Mouse (Mus musculus) testis, adult 2 months (tissue): ENCODE results near the gene Opcml. TPM values are rescaled to one million over a fixed set of nuclear protein-coding genes. Genes with fewer than 3 reads are reported as not detected.
A peak's percentile ranks its signal among the peaks of the same experiment; 100 is the strongest.

Source experiments
- H3K27ac ChIP-seq: fragments of 200-500 bp; 2 replicates; pipeline ENCODE4 v1.5.1; 2012; ENCODE audit warnings: low read depth, low read length; ENCODE audit not compliant: control insufficient read depth, insufficient read depth
- H3K27me3 ChIP-seq: fragments of 200-500 bp; 2 replicates; pipeline ENCODE4 v1.6.1; 2012; ENCODE audit warnings: mild to moderate bottlenecking, low read length, moderate library complexity; ENCODE audit not compliant: control insufficient read depth, insufficient read depth
- H3K36me3 ChIP-seq: fragments of 200-500 bp; 2 replicates; pipeline ENCODE4 v1.6.1; 2012; ENCODE audit warnings: mild to moderate bottlenecking, low read length; ENCODE audit not compliant: control insufficient read depth, insufficient read depth
- H3K4me1 ChIP-seq: fragments of 200-500 bp; 2 replicates; pipeline ENCODE4 v1.6.1; 2012; ENCODE audit warnings: low read length; ENCODE audit not compliant: control insufficient read depth, insufficient read depth
- H3K4me3 ChIP-seq: fragments of 200-500 bp; 2 replicates; pipeline ENCODE4 v1.5.1; 2012; ENCODE audit warnings: low read depth, mild to moderate bottlenecking, low read length, moderate library complexity, mixed read lengths; ENCODE audit not compliant: control insufficient read depth
- CTCF ChIP-seq: fragments of 200-500 bp; IDR thresholded peaks from 2 replicates; pipeline ENCODE4 v1.5.1; 2012; ENCODE audit warnings: low read depth, mild to moderate bottlenecking, inconsistent platforms, low read length, moderate library complexity; ENCODE audit not compliant: control insufficient read depth, insufficient read depth, insufficient replicate concordance
- POLR2A ChIP-seq: fragments of 200-500 bp; IDR thresholded peaks from 2 replicates; pipeline ENCODE4 v1.6.1; 2012; ENCODE audit warnings: low read depth, mild to moderate bottlenecking, inconsistent platforms, low read length, moderate library complexity; ENCODE audit not compliant: control insufficient read depth
- polyA plus RNA-seq: library from polyadenylated mRNA; depleted of rRNA; stranded (reverse); fragments of >200 nt; gene quantifications from 2 replicates; pipeline ENCODE4 v1.2.3, GENCODE M21; 2012

The Opcml gene
- polyA plus RNA-seq, 1 experiment = 0.62 TPM

DNA sequence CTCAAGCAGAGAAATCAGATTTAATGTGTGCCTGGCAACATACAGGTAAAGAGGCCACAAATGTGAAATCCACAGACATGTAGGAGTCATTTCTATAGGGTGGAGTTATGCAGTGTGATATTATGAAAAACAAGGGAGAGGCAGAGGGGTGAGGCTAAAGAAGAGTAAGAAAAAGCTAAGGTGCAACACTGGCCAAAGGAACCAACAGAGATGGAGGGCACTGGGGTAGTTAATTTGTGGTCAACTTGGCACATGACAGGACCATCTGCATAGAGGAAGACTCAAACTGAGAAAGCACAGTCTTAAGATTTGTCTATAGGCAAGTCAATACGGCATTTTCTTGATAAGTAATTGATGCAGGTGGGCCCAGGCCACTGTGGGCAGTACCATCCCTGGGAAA, 400.2 kb downstream of the Opcml start:
- no peaks in the 10 kb centered on the region for H3K36me3 ChIP-seq
- H3K4me3 ChIP-seq = no peak overlapping the region
- no peaks in the 10 kb centered on the region for H3K4me1 ChIP-seq
- H3K27me3 ChIP-seq = no peaks in the 10 kb centered on the region
- no peak overlapping the region for H3K27ac ChIP-seq
- TF ChIP-seq CTCF (no peak), POLR2A (no peak)

GRCm38 (mm10) chr9:28196550-28196949, 406.0 kb downstream of the Opcml start:
- H3K36me3 ChIP-seq = no peaks in the 10 kb centered on the region
- H3K27me3 ChIP-seq = no peaks in the 10 kb centered on the region
- TF ChIP-seq POLR2A = no peak
- TF ChIP-seq CTCF = no peak
- no peak overlapping the region for H3K27ac ChIP-seq
- H3K4me3 ChIP-seq = no peak overlapping the region
- H3K4me1 ChIP-seq = no peaks in the 10 kb centered on the region

GRCm38 (mm10) chr9:28197061-28197460, 406.5 kb downstream of the Opcml start:
- Histone ChIP-seq H3K4me3 (no peak overlapping the region), H3K27ac (no peak overlapping the region), H3K4me1 (no peaks in the 10 kb centered on the region), H3K36me3 (no peaks in the 10 kb centered on the region), H3K27me3 (no peaks in the 10 kb centered on the region)
- TF ChIP-seq CTCF (no peak), POLR2A (no peak)

- Histone ChIP-seq H3K4me1 (no peaks in the 10 kb centered on the region), H3K4me3 (no peak overlapping the region), H3K36me3 (no peaks in the 10 kb centered on the region), H3K27me3 (no peaks in the 10 kb centered on the region), H3K27ac (no peak overlapping the region)
- TF ChIP-seq CTCF (peak; percentile 23; the same call in 1 of the 2 replicates), POLR2A (no peak)
Measured at GRCm38 (mm10) chr9:28197631-28198030, 407.1 kb downstream of the Opcml start.

DNA sequence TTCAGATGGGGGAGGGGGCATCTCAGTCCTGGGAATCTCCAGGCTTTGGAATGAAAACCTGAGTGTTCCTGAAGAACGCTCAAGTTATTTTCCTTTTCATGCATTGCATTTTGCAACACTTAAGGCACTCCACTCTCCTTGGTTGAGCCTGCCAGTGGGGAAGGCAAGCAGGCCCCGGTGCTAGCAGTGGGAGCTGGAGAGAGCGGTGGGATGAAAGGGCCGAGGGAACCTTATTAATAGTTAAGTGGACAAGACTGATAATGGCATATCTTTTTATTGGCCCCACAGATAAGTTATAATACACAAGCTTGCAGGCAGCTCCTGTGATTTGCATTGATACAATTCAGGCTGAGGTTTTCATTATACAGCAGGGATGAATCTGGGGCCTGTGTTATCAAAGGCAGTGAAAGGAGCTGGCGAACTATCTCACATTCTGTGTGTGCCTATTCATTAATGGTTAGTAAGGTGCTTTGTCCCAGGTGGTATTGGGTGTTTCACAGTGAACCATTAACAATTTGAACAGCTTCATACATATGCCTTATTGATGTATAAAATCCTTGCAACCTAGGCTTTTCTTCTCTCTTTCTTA, 407.6 kb downstream of the Opcml start:
- TF ChIP-seq POLR2A (no peak), CTCF (no peak)
- Histone ChIP-seq H3K36me3 (no peaks in the 10 kb centered on the region), H3K27ac (no peak overlapping the region), H3K4me1 (no peaks in the 10 kb centered on the region), H3K4me3 (no peak overlapping the region), H3K27me3 (no peaks in the 10 kb centered on the region)

DNA sequence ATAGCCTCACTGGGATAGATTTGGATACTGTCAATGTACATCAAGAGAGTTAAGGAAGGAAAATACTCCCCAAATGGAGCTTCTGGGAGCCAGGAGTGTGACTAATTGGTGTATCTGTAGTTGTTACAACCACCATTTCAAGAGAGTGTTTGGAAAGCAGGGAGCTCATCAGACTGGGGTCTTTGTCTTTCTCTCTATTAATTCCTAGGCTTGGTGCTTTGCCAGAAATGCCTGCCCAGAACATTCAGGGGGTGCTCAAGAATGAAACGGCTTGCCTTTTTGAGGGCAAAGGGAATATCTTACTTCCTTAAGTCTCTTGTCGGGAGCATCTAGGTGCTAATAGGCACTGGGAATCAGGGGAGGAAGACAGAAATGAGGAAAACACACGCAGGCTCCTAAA, 416.9 kb downstream of the Opcml start:
- TF ChIP-seq POLR2A (no peak), CTCF (no peak)
- no peaks in the 10 kb centered on the region for H3K36me3 ChIP-seq
- no peaks in the 10 kb centered on the region for H3K4me1 ChIP-seq
- H3K27me3 ChIP-seq = no peaks in the 10 kb centered on the region
- H3K4me3 ChIP-seq = no peak overlapping the region
- no peak overlapping the region for H3K27ac ChIP-seq

GRCm38 (mm10) chr9:28208696-28209095, 418.1 kb downstream of the Opcml start:
- H3K27me3 ChIP-seq = no peaks in the 10 kb centered on the region
- H3K36me3 ChIP-seq = no peaks in the 10 kb centered on the region
- TF ChIP-seq CTCF (no peak), POLR2A (no peak)
- H3K27ac ChIP-seq = no peak overlapping the region
- H3K4me3 ChIP-seq = no peak overlapping the region
- no peaks in the 10 kb centered on the region for H3K4me1 ChIP-seq
